Mouse (Mus musculus): ENCODE data around the gene Gm17124.
"Not testable (repeated sequence)": the region's sequence is repeated elsewhere in the genome, so short reads cannot be mapped to it uniquely, and the experiment has no call there.

Gene Gm17124

DNA sequence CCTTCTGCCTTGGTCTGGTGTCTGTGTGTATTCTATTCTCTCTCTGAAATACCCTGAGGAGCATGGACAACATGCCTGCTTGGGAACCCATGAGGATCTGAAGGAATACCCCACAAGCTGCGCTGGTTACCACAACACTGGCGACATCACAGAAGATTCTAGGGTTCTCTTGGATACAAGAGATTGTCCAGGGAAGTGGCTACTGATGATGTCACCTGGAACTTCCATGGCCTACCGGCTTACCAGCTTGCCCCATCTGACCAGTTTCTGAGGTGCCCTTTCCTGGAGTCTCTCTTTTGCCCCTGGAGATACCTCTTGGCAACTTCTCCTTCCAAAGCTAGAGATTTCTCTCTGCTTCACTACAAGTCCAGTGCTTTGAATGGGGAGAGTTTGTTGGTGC is at the start of gene Gm17124:
Gm17124 (minus strand) TSS at position 101 of the 400 bp plus-strand sequence.
- DNase-seq, result not testable (repeated sequence)

DNA sequence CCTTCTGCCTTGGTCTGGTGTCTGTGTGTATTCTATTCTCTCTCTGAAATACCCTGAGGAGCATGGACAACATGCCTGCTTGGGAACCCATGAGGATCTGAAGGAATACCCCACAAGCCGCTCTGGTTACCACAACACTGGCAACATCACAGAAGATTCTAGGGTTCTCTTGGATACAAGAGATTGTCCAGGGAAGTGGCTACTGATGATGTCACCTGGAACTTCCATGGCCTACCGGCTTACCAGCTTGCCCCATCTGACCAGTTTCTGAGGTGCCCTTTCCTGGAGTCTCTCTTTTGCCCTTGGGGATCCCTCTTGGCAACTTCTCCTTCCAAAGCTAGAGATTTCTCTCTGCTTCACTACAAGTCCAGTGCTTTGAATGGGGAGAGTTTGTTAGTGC is 42.1 kb upstream of the Gm17124 start, which contains the start of gene Gm3633:
Gm3633 (minus strand) TSS at position 101 of the 400 bp plus-strand sequence.
- DNase-seq, result not testable (repeated sequence)

Data from thymus, adult 18-20 months (tissue).